Mouse (Mus musculus) cerebral cortex, adult 2 months (tissue): ENCODE measurements around the gene Naaa.

Experiments used
- WGBS: fragments of 180-500 bp; shearing (Covaris S2); methylation state at CpG from one replicate; pipeline ENCODE4 v1.1.7; 2018; 5-methylcytosine and 5-hydroxymethylcytosine counted together

The Naaa gene

GRCm38 (mm10) chr5:92277437-92278394, at the start of gene Naaa:
Naaa (minus strand) TSS chr5:92278170.
- WGBS: 3% methylated on average over 54 of the region's 54 CpGs

DNA sequence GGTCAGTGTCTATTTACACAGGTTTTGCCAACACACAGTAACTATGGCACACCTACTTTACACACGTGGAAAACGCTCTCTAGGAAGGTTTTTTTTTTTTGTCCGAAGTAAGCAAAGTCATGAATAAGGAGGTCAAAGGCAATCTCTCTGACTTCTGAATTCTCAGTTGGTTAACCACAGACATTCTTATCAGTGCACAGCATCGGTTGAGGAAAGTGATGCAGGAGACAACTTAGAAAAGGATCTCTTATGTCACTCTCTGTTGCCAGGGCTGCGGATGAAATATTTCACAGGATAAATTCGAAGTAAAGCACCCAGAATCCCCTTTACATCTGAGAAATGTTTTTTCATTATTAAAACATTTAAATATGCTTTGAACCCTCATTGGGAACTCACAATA, 49.4 kb upstream of the Naaa start:
- WGBS: 84% methylated on average over 6 of the region's 6 CpGs

DNA sequence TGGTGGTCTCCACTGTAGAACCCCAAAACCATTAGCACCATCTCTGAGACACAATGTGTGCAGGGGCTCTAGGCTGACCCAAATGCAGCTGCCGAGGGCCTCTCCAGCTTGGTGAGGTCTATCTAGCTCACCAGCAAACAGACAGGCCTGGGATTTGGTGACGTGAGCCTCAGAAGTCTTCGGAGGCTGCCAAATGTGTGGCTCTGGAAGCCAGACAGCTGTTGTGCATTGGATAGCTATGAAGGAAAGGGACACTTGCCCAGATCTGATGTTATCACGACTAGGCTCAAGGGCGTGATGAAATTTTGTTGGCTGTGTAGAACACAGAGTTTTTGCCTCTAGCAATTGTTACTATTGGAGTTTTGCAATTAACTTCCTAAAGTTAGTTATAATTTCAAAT, 45.3 kb upstream of the Naaa start:
- WGBS: 70% methylated on average over 5 of the region's 5 CpGs

- 96% methylated on average over 4 of the region's 4 CpGs for WGBS
Observed at GRCm38 (mm10) chr5:92322612-92323011, 44.6 kb upstream of the Naaa start.

- 68% methylated on average over 8 of the region's 8 CpGs for WGBS
Observed at GRCm38 (mm10) chr5:92321631-92322400, 43.8 kb upstream of the Naaa start.

GRCm38 (mm10) chr5:92318596-92318995, 40.6 kb upstream of the Naaa start:
- 87% methylated on average over 14 of the region's 14 CpGs for WGBS

GRCm38 (mm10) chr5:92318119-92318518, 40.1 kb upstream of the Naaa start:
- WGBS: 86% methylated on average over 7 of the region's 7 CpGs

- WGBS: 81% methylated on average over 7 of the region's 7 CpGs
Observed at GRCm38 (mm10) chr5:92313776-92314175, 35.8 kb upstream of the Naaa start.

GRCm38 (mm10) chr5:92312046-92312715, 34.2 kb upstream of the Naaa start:
- 11% methylated on average over 13 of the region's 13 CpGs for WGBS

DNA sequence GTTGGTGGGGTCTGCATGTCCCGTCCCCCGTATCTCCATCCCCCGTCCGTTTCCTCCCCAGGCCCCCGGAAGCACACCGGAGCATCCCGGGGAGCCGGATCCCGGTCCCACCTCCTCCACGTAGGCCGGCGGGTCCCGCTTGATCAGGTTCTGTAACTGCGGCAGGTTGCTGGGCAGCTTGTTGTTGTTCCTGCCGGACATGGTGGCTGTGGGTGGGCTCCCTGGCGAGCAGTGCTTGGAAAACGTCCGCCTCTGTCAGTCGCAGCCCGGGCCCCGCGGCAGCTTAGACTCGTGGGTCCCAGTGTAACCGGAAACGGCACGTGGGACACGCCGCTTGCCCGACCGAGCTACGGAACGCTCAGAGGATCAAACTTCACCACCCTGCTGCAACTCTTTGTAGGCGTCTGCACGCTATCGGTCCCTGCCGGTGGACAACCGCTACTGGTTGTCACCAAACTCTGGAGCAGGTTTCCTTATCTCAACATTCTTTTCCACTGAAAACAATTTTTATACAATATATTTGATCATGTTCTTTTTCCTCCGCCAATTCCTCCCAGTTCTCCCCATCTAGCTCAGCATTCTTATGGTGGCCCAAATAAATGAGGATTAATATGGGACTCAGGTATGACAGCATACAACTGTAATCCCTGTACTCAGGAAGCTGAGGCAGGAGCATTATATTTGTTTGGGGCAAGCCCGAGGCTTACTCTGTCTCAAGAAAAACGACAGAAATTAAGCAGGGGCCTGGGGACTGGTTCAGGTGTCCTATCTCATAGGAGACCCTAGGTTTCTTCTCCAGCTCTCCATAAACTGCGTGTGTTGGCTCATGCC, 31.9 kb upstream of the Naaa start, which contains the start of gene Sdad1:
Sdad1 (minus strand) TSS at position 799 of the 831 bp plus-strand sequence.
- WGBS: 3% methylated on average over 41 of the region's 41 CpGs

DNA sequence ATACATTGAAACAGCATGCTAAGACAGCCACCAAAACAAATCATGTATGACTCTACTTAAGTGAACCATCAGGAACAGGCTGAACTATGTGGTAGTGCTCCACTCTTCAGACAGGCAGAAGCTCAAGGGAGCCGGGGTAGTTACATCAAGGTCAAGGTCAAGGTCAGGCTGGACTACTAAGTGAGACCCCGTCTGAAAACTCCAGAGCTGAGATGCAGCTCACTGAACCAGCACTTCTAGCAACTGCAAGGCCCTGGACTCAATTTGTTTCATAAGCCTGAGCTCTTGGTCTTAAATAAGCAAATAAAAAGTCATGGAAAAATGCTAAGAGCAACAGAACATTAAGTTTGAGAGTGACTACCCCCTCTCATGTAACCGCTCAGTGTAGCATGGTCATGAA, 26.3 kb upstream of the Naaa start:
- 90% methylated on average over 3 of the region's 3 CpGs for WGBS

DNA sequence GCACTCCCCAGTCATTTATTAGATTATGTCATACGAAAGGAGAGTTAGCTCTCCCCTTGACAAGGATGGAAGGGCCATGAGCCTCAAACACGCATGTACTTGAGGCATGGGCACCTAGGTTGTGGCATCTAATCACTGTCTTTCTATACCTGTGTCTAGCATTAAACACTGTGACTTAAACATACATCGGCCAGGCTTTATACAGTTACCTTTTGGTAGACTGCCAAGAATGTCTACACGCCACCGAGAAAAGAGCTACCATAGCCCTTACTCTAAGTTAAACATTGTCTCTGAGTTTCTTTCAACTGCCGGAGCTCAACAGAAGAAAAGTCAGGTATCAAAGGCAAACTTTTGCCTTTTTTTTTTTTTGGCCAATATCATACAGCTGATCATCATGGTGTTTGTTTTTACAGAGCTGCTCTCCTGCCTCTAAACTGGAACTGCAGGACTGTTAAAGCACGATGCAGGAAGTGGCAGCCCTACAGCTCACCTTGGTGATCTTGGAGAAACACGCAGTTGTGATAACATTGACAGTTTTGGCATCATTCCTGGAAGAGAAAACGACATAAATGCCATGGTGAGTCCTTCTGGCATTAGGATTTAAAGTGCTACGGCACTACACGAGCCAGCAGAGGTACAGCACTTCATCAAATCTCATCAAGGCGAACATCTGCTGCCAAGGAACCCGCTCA, 24.3 kb upstream of the Naaa start:
- 73% methylated on average over 13 of the region's 13 CpGs for WGBS

DNA sequence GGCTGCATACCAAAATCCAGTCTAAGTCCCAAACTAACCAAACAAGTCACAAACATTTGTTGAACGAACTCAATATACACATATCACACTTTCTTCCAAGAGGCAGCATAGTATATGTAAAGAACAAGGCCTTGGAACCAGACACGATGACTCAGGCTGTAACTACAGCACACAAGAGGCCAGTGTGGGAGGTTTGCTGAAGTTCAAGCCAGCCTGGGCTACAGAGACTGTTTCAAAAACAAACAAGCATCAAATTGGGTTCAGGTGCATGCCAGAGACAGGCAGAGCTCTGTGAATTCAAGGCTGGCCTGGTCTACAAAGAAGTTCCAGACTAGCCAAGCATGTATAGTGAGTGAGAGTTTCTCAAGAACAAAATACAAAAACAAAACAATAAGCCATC, 16.6 kb upstream of the Naaa start:
- 69% methylated on average over 2 of the region's 2 CpGs for whole genome bisulfite sequencing

DNA sequence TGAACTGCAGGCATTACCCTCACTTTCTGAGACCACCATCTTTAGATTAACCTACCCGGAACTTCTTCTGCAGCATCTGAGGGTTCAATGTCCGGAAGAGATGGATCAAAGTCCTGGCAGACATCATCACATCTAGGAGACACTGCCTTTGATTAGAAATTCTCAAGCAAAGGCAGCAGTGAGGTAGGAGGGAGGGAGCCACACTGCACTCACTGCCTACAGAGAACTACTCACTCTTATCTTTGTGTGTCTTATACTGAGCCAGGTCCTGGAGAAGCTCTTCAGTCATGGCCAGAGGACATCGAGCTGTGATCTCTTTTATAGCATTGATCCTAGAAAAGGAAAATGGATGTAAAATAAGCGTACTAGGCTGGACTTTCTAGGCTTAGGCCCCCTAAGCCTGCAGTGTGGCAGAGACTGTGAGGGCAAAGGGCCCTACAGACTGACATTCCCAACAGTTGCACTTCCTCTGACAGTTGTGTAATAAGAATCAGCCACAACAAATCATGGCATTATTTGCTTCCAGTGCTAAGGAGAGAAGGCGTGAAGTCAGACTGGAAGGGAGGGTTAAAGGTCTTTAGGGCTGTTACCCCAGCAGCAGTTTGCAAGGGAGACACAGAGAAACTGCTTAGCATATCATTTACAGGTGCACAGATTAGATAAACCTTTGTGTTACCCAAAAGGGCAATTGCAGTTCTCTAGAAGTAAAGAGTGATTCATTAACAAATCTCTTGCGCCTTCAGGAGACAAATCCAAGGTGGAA, 13.9 kb upstream of the Naaa start:
- 96% methylated on average over 6 of the region's 6 CpGs for WGBS

- WGBS: 88% methylated on average over 6 of the region's 6 CpGs
Observed at GRCm38 (mm10) chr5:92287840-92288239, 9.9 kb upstream of the Naaa start.

- WGBS: 77% methylated on average over 3 of the region's 3 CpGs
Observed at GRCm38 (mm10) chr5:92283107-92283506, 5.1 kb upstream of the Naaa start.

DNA sequence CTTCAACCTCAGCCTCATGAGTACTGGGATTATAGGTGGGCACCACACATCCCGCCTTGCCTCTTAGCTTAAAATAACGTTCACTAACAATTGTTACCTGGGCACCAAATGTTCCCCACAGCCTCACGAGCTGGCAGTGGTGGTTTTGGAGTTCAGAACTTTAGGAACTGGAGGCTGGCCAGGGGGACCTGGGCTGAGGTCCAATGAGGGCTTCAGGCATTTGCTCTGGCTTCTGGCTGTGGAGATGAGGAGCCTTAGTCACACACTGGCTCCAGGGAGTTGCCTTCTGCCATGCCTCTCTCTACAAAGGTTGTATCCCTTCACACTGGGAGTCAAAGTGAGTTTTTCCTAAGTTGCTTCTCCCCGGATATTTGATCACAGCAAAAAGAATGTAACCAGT, 4.6 kb upstream of the Naaa start:
- 63% methylated on average over 4 of the region's 4 CpGs for WGBS

GRCm38 (mm10) chr5:92278942-92279537, 1.1 kb upstream of the Naaa start:
- WGBS: 82% methylated on average over 10 of the region's 10 CpGs

- 91% methylated on average over 7 of the region's 7 CpGs for WGBS
Observed at GRCm38 (mm10) chr5:92270496-92270895, 7.5 kb downstream of the Naaa start.
